Mouse (Mus musculus) neural tube, embryonic 14.5 days (tissue): ENCODE data around the gene Fam71d. TPM values are rescaled to one million over a fixed set of nuclear protein-coding genes. Genes with fewer than 3 reads are reported as not detected.

Source experiments
- polyA plus RNA-seq: library from polyadenylated mRNA; unstranded; fragments of >200 nt; fragmentation: Nextera tagmentation; extraction: Ambion mirVana; gene quantifications from 2 replicates; pipeline ENCODE4 v1.2.1, GENCODE M21; 2014

Fam71d gene
- polyA plus RNA-seq, 1 experiment from 2014 or later = 0.50 TPM

Other genes starting within 250 kb of the Fam71d start
- gene Mpp5, start 57.4 kb downstream of the Fam71d start, polyA plus RNA-seq = 11.4 and 16.8 TPM in 2 replicates
- 155 and 161 TPM in 2 replicates for gene Atp6v1d, start 170.1 kb downstream of the Fam71d start, polyA plus RNA-seq
- 135 and 146 TPM in 2 replicates for gene Eif2s1, start 170.3 kb downstream of the Fam71d start, polyA plus RNA-seq
- 0.94 and 2.4 TPM in 2 replicates for gene Plek2, start 215.4 kb downstream of the Fam71d start, polyA plus RNA-seq